Mouse (Mus musculus): Measurements from ENCODE around the gene Etfb.

- TF ChIP-seq CTCF (IDR thresholded peaks at IDR 0.05; ENCODE audit: borderline replicate concordance, control insufficient read depth, extremely low read depth, insufficient read depth, low read length, poor library complexity) (no peak), POLR2A (IDR thresholded peaks at IDR 0.05; ENCODE audit: control insufficient read depth, extremely low read depth, insufficient read depth, low read length, poor library complexity) (no peak)
Observed at GRCm38 (mm10) chr7:43438611-43439010, 5.3 kb upstream of the Etfb start.
